Mouse (Mus musculus) cortical plate, adult 2 months (tissue): Measurements from ENCODE around the gene Ccdc149.

ENCODE experiments used
- CTCF ChIP-seq: fragments of 200-500 bp; IDR thresholded peaks from 2 replicates; pipeline ENCODE4 v1.5.1; 2011; ENCODE audit warnings: mild to moderate bottlenecking, control low read depth, low read length; ENCODE audit not compliant: insufficient read depth; ENCODE audit errors: extremely low read depth
- POLR2A ChIP-seq: fragments of 200-500 bp; IDR thresholded peaks from 2 replicates; pipeline ENCODE4 v1.6.1; 2011; ENCODE audit warnings: mild to moderate bottlenecking, low read length, control low read depth; ENCODE audit not compliant: insufficient read depth; ENCODE audit errors: extremely low read depth

GRCm38 (mm10) chr5:52470551-52470950 lies 770 bp downstream of the Ccdc149 start:
- TF ChIP-seq CTCF (no peak), POLR2A (no peak)
